Mouse (Mus musculus) spleen, adult 2 months (tissue): Measurements from ENCODE around the gene Iqck.

Experiments used
- CTCF ChIP-seq: fragments of 200-500 bp; IDR thresholded peaks from 2 replicates; pipeline ENCODE4 v1.5.1; 2011; ENCODE audit warnings: mild to moderate bottlenecking, inconsistent platforms; ENCODE audit not compliant: insufficient read depth, insufficient read length, insufficient replicate concordance; ENCODE audit errors: extremely low read depth
- POLR2A ChIP-seq: fragments of 200-500 bp; IDR thresholded peaks from 2 replicates; pipeline ENCODE4 v1.6.1; 2011; ENCODE audit warnings: low read depth, low read length, inconsistent platforms

- TF ChIP-seq CTCF (no peak), POLR2A (no peak)
These were observed 128.4 kb downstream of the Iqck start for GRCm38 (mm10) chr7:118983961-118984360.
